Mouse (Mus musculus): Measurements from ENCODE around the gene Ankrd33b.
A peak's percentile ranks its signal among the peaks of the same experiment; 100 is the strongest.

Ankrd33b gene

DNA sequence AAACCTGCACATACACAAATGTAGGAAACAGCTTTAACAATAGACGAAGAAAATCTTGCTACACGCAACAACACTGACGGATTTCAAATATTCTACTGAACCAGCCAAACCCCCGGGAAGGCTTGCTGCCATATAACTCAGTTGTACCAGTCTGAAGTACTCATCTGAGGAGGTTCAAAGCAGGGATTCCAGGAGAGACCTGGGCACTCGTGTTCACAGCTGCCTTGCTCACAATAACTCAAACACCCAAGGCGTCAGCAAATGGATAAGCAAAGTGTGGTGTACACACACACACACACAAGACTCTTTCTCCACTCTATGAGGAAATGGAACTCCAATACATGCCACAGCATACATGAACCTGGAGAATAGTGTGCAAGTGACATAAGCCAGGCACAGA is 29.5 kb downstream of the Ankrd33b start:
- no peak for DNase-seq (ENCODE audit: low read depth)

DNA sequence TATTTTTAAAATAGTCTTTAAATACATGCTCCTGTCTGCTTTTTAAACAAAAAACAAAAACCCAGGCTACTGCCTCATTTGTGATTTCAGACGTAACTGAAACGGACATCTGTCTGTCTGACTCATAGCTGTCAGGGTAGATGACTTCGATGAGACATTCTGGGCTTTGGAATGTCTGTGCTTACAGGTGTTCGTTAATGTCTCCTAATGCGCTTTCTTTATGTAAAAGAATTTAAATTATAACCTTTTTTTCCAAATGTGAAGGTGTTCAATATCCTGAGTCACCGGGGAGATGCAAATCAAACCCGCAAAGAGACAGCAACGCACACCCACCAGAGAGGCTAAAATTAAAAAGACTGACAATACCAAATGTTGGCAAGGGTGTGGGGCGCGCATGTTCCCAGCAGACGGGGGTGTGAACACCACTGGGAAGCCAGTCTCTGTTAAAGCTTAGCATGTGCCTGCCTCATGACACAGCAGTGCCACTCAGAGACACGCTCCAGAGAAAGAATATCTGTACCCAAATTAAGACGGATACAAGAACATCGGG is 30.3 kb downstream of the Ankrd33b start:
- DNase-seq (ENCODE audit: low read depth), result no peak

DNA sequence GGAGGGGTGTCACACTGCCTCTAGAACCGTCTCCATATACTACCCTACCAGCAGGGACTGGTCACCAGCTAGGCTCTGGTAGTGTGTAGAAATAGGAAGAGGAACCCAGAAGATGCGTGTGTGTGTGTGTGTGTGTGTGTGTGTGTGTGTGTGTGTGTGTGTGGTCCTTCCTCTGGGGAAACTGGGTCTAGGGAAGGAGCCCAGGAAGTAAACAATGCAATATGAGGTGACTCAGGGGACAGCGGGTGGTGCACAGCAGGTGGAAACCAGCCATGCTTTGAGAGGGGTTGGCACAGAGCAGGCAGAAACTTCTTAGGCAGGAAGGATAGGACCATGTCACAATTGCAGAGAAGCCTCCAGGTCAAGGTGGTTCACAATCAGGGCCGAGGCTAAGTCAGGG is 30.8 kb downstream of the Ankrd33b start:
- no peak for DNase-seq (ENCODE audit: low read depth)

DNA sequence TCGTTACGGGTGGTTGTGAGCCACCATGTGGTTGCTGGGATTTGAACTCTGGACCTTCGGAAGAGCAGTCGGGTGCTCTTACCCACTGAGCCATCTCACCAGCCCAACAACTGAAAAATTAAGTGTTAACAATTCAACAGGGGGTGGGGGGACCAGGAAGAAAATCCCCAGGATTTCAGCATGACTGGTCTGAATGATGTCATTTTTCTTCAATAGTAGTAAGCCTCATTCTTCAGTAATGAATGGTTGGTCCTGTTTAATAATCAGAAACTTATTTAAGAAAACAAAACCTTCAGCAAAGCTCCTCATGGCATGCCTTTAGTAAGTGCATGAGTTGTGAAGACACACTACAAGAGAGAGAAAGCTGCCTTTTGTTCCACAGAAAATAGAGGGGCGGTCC is 32.7 kb downstream of the Ankrd33b start:
- no peak for DNase-seq (ENCODE audit: low read depth)

DNA sequence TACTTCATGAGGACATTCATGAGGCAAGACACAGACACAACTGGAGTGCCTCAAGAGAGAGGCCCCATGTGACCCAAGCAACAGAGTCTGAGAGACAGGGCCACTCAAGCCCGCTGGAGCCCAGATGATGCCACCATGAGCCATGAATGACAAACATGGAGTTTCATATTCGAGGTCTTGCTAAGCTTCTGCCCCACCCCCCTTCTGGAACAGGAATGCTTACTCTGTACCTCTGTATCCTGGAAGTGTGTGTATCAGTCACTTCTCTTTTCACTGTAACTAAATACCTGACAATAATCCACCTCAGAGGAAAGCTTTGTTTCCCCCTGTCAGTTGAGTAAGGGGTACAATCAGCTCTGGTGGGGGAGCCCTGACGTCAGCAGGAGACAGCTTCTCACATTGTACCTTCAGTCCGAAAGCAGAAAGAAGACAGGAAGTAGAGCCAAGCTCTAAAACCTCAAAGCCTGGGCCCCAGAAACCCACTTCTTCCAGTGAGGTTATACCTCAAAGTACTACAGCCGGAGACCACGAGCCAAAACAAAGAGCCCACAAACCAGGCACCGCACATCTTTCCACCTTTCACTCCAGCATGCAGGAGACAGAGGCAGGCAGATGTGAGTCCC is 34.9 kb downstream of the Ankrd33b start:
- no peak for DNase-seq (ENCODE audit: low read depth)

DNA sequence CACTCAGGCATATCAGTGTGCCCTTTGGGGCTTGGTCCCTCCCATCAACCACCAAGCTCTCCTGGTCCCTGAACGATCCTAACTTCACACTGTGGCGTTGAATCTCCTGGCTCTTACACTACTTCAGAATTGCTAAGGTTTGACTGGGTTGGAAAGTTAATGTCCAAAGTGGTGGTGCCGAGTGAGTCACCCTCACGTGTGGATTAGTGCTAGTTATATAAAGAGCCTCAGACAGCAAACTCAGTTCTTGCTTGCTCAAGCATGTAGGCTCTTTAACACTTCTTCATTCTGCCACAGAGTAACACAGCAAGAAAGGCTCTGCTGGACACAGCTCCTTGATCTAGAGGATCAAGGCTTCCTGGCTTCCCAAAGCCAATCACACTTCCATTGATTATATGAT is 35.8 kb downstream of the Ankrd33b start:
- DNase-seq (ENCODE audit: low read depth), result no peak

DNA sequence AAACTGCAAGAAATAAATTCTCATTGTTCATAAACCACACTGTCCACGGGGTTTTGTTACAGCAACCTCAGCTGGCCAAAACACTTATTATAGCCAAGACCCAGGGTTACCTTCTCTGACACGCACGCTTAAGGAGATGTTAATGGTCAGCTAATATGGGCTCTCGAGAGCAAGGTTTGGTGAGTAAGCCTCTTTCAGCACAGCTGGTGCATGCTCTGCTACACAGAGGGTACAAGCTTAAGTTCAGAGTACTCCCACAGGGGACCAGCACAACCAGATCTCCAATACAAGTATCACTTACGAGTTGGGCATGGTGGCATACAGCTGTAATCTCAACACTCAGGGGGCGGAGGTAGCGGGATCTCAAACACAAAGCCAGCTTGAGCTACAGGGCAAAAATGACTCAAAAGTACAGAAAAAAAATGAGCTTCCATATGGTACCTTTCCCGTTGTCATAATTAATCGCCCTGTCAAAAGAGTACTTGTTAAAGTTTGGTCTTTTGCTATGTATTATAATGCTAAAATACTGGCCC is 39.4 kb downstream of the Ankrd33b start:
- DNase-seq (ENCODE audit: low read depth), result no peak

DNA sequence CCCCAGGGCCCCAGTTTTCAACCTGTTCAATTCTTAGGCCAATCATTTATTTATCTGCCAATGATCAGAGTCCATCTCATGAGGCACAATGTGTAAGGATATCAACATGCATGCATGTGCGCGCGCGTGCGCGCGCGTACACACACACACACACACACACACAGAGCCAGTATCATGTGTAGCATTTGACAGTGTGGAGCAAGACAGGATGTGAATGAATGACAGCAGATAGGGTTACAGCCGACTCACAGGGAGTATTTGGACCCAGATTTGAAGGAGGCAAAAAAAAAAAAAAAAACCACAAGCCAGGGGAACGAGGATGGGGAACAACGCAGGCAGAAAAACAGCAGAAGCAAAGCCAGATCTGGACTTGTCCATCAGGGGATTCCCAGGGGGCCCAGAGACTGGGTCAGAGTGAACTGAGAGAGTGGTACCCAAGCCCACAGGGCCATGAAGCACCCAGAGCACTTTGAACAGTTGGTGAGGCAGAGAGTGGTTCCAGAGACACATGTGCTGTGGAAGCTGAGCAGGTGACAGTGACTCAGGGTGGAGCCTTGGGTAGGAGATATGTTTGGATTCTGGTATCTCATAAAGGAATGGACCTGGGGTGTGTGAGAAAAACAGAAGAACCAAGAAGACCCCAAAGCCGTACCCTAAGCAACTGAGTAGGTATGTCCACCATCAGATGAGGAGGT is 41.7 kb downstream of the Ankrd33b start:
- no peak for DNase-seq (ENCODE audit: low read depth)

DNA sequence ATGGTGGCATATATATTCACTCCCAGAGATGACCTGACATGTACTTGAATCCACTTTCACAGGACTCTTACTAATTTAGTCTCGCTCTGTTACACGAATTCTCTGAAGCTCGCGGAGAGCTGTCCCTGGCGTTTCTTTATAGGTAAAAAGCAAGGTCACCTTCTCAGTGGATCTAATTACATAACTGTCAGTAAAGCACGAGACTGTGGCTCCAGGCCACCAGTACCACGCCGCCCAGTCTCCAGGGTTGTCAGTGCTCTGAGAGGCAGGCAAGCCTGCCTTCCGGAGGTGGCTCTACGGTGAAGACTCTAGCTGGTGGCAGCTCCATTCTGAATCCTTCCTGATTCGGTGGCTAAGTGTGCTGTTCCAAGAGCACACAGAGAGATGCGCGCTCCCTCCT is 43.0 kb downstream of the Ankrd33b start:
- no peak for DNase-seq (ENCODE audit: low read depth)

DNA sequence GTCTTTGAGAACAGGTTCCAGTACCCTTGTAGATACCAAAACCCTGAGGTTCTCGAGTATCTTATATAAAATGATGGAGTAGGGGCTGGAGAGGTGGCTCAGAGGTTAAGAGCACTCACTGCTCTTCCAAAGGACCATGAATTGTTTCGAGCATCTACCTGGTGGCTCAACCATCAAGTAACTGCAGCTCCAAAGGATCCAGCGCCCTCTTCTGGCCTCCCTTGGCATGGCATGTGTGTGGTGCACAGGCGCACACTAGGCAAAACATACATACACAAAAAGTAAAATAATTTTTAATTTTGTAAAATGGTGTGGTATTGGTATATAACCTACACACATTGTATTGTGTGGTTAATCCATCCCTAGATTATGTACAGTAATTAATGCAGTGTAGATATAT is 43.8 kb downstream of the Ankrd33b start:
- peak; percentile 10 for DNase-seq (ENCODE audit: low read depth)

DNA sequence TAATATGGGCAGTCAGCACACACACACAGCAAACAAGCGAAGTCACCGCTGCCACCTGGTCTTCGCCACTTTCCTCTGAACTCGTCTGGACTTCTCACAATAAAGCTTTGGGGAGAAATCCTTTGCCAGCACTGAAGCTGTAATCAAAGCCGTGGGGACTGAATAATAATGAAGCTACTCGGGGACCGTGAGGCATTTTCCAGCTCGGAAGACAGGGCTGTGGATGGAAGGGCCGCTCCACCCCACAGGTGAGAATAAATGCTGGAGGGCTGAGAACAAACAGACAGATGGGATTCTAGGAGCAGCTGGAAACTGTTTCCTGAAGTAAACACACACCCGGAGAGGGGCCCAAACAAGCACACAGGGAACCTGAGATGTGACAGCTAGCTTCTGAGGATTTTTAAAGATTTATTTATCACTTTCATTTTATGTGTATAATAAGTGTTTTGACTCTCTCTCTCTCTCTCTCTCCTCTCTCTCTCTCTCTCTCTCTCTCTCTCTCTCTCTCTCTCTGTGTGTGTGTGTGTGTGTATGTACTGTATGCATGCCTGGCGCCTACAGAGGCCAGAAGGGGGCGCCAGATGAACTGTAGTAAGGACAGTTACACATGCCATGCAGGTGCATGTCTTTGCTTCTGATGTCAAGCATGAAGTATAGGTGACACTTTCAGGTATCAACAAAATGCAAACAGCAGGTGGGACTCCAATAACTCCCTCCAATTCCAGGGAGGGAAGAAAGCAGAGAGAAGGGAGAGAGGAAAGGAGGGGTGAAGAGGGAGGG is 46.7 kb downstream of the Ankrd33b start:
- DNase-seq (ENCODE audit: low read depth), result no peak

DNA sequence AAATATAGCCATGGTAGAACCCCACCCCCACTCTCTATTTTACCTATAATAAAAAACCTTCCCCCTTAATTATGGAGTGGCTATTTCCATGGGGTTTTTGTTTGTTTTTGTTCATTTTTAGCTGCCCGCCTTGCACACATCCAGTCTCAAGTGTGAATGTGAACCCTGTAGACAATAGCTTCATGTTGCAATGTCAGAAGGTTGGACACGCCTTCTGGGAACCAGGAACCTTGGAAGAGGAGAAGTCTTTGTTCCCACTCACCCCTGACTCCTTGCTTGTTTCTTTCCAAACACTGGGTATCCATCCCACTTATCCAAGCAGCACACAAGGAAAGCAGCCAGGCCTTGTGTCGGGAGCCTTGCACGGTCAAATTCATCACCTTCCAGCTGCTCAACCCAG is 48.5 kb downstream of the Ankrd33b start:
- DNase-seq (ENCODE audit: low read depth), result no peak

DNA sequence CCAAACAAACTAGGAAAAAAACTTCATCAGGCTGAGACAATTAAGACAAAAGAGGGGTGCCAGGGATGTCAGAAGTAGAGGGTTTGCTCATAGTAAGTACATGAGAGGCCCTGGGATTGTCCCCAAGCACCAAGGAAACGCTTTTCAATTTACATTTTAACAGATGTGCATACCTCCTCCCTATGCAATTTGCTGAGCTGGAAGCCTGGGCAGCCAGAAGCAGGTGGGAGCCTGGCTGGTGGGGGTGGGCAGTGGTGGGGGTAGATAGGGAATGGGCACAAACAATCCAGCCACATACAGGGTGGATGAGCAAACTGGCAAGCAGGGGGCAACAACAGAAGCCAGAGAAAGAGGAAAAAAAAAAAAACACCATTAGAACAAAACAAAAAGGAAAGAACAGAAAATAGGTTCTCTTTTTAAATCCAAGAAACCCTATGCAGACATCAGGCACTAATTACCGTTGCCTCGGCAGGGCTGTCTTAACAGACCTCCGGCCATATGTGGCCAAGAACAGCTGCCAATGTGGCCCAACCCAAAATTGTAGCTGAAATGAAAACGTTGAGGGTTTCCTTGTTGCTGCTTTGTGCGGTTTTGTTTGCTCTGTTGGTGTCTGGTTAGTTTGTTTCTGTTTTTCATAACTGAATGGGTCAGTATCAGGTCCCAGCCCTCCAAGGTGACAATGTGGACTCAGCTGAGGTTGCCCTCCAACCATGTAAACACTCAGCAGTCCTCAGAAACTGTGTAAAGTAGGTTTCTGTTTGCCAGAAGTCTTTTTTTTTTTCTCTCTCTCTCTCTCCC is 49.2 kb downstream of the Ankrd33b start:
- DNase-seq (ENCODE audit: low read depth), result no peak

DNA sequence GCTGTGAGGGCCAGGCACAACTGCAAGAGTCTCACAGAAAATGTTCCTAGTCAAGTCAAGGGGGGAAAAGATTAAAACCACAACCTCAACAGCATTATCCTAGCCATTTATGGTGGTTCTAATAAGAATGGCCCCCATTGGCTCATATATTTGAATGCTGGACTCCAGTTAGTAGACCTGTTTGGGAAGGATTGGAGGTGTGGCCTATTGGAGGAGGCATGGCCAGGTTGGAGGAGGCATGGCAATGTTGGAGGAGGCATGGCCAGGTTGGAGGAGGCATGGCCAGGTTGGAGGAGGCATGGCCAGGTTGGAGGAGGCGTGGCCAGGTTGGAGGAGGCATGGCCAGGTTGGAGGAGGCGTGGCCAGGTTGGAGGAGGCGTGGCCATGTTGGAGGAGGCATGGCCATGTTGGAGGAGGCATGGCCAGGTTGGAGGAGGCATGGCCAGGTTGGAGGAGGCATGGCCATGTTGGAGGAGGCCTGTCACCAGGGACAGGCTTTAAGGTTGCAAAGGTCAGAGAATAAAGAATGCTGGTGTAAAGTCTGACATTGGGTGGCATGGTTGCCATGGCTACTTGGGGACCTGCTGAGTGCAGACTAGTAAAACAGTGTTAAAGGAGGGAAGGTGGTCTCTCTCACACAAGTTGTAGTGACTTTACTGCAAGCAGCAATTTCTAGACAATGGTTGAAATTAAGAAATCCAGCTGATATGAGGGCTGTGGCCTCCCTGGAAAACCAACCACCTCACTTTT is 50.3 kb downstream of the Ankrd33b start:
- no peak for DNase-seq (ENCODE audit: low read depth)

DNA sequence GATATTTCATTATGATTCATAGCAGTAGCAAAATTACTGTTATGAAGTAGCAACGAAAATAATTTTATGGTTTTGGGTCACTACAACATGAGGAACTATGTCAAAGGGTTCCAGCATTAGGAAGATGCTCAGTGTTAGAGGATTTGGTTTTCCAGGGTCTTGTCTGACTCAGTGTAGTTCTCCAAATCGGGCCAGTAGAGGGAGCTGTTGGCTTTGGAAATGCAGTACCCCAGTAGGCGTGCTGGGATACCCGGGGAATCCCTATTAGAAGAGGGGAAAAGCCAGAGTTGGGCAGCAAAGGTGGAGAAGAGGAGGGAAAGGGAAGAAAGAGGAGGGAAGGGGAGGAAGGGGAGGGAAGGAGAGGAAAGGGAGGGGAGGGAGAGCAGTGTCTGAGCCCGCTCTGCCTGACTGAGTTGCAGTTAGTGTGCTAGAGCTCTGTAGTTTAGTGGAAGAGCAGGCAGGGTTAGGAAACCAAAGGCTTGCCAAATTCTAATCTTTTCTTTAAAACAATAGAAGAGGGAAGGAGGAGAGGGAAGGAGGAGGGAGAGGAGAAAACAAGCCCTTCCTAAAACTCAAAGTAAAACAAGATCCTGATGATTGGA is 51.8 kb downstream of the Ankrd33b start:
- DNase-seq (ENCODE audit: low read depth), result peak; percentile 63

DNA sequence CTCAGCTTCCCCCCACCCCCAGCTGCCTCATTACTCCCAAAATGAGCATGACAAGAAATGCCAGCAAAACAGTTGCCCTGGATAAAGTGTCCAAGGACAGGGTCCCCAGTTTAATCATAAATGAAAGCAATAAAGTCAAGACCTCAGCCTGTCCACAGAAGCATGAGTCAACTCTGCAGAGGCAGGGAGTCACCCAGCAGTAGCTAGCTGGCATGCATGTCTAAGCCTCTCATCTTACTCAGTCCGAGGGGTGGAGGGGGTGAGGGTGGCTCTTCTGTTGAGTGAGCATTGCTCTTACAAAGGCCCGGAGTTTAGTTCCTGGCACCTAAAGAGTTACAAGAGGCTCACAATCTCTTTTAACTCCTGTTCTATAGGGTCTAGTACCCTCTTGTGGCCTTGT is 55.5 kb downstream of the Ankrd33b start:
- DNase-seq (ENCODE audit: low read depth), result no peak

DNA sequence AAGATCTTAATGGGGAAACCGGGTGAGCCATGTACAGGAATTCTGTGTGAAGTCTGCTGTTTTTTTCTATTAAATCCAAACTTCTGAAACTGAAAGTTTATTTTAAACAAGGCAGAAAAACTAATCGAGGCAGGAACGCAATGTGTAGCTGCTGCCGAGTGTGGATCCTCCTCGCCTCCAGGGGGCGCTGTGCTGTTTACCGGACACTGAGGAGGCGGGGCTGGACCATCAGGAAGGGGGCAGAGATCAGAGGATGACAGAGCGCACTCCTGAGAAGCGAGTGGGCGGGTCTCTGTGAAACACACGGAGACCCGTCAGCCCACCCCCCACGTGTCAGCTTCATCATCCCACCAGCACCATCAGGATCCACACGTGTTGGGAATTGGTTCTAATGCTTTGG is 58.0 kb downstream of the Ankrd33b start:
- peak; percentile 4 for DNase-seq (ENCODE audit: low read depth)

DNA sequence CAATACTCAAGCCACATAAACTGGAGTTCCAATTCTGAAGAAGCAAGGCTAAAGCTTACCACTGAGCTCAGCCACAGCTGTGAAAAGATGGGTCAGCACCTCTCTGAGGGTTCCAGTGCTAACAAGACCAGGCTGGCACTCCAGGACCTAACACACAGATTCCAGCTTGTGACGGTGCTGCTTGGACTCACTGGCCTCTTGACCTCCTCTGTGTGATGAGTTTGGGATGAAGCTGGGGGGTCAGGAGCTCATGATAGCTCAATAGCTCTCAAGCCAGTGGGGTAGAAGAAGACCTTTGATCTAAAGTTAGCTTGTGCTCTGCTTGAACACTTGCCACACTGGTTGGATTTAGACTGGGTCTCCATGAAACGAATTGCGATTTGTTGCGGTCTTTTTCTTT is 60.8 kb downstream of the Ankrd33b start:
- DNase-seq (ENCODE audit: low read depth), result no peak

DNA sequence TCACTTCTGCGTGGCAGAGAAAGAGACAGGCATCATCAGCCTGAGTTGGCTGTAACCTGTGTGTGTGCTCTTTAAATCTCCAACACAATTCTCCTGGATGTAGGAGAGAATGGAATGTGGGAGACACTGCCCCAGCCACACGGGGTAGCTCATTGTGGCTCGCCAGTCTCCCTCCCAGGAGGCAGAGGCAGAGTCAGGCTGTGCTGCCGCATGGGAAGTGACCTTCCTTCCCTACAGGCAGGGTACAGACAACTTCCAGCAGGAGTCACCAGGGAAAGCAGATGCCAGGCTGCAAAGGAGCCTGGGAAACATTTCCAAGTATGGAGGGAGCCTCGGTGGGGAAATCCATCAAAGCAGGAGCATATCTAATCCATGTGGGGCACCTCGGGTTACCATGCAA is 62.3 kb downstream of the Ankrd33b start:
- no peak for DNase-seq (ENCODE audit: low read depth)

DNA sequence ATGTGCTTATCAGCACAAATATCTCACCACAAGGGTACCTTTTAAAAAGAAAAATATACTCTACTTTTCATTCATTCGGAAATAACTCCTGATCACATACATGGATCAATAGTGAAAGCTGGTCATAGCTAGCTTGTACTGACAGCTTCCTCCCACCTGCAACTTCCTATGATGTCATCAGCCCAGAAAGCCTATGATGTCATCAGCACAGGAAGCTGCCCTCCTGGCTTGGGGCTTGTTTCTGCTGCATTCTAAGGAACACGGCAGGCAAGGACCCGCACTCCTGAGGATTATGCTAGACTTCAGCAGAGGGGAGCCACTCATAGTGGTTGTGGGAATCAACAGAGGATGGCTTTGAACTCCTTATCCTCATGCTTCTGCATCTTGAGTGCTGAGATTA is 63.2 kb downstream of the Ankrd33b start:
- DNase-seq (ENCODE audit: low read depth), result no peak

Data from naive thymus-derived CD4-positive, alpha-beta T cell, adult 2 months (primary cell).